Mouse (Mus musculus): Measurements from ENCODE around the gene Tmem199. TPM values are rescaled to one million over a fixed set of nuclear protein-coding genes. Genes with fewer than 3 reads are reported as not detected.

The Tmem199 gene
- polyA plus RNA-seq, 1 experiment: not detected

GRCm38 (mm10) chr11:78513106-78513790 lies 1.3 kb upstream of the Tmem199 start:
- H3K4me3 ChIP-seq (ENCODE audit: insufficient read depth, low read depth, low read length): no peak overlapping the region
- 43% methylated on average over 3 of the region's 3 CpGs for WGBS
- H3K27ac ChIP-seq (ENCODE audit: insufficient read depth, low read depth, low read length): no peak overlapping the region
- no peaks in the 10 kb centered on the region for H3K4me1 ChIP-seq (ENCODE audit: control insufficient read depth, insufficient read depth, low read length)
- TF ChIP-seq CTCF (IDR thresholded peaks at IDR 0.05; ENCODE audit: insufficient read depth, low read depth, low read length): no peak
- no peak for TF ChIP-seq POLR2A (IDR thresholded peaks at IDR 0.05; ENCODE audit: insufficient read depth, low read depth, low read length)

- Histone ChIP-seq H3K4me3 (ENCODE audit: insufficient read depth, low read depth, low read length) (no peak overlapping the region), H3K4me1 (ENCODE audit: control insufficient read depth, insufficient read depth, low read length) (no peaks in the 10 kb centered on the region), H3K27ac (ENCODE audit: insufficient read depth, low read depth, low read length) (no peak overlapping the region)
- WGBS: 80% methylated on average over 5 of the region's 5 CpGs
- no peak for TF ChIP-seq POLR2A (IDR thresholded peaks at IDR 0.05; ENCODE audit: insufficient read depth, low read depth, low read length)
- no peak for TF ChIP-seq CTCF (IDR thresholded peaks at IDR 0.05; ENCODE audit: insufficient read depth, low read depth, low read length)
Measured at GRCm38 (mm10) chr11:78509148-78509547, 2.8 kb downstream of the Tmem199 start.

GRCm38 (mm10) chr11:78505430-78505829 lies 6.5 kb downstream of the Tmem199 start:
- 78% methylated on average over 3 of the region's 3 CpGs for WGBS
- Histone ChIP-seq H3K4me1 (ENCODE audit: control insufficient read depth, insufficient read depth, low read length) (no peaks in the 10 kb centered on the region), H3K4me3 (ENCODE audit: insufficient read depth, low read depth, low read length) (no peak overlapping the region), H3K27ac (ENCODE audit: insufficient read depth, low read depth, low read length) (no peak overlapping the region)
- no peak for TF ChIP-seq CTCF (IDR thresholded peaks at IDR 0.05; ENCODE audit: insufficient read depth, low read depth, low read length)
- TF ChIP-seq POLR2A (IDR thresholded peaks at IDR 0.05; ENCODE audit: insufficient read depth, low read depth, low read length): no peak

- WGBS: 59% methylated on average over 7 of the region's 7 CpGs
- H3K4me3 ChIP-seq (ENCODE audit: insufficient read depth, low read depth, low read length): no peak within 1 kb of the TSS
- no peaks in the 10 kb centered on the region for H3K4me1 ChIP-seq (ENCODE audit: control insufficient read depth, insufficient read depth, low read length)
- H3K27ac ChIP-seq (ENCODE audit: insufficient read depth, low read depth, low read length): no peak within 1 kb of the TSS
- TF ChIP-seq POLR2A (IDR thresholded peaks at IDR 0.05; ENCODE audit: insufficient read depth, low read depth, low read length): no peak
- no peak for TF ChIP-seq CTCF (IDR thresholded peaks at IDR 0.05; ENCODE audit: insufficient read depth, low read depth, low read length)
Measured at GRCm38 (mm10) chr11:78502909-78503650, 8.9 kb downstream of the Tmem199 start, which contains the start of gene Sebox. Sebox (plus strand) TSS chr11:78503447.

GRCm38 (mm10) chr11:78501529-78501928 lies 10.4 kb downstream of the Tmem199 start:
- no peak for TF ChIP-seq CTCF (IDR thresholded peaks at IDR 0.05; ENCODE audit: insufficient read depth, low read depth, low read length)
- TF ChIP-seq POLR2A (IDR thresholded peaks at IDR 0.05; ENCODE audit: insufficient read depth, low read depth, low read length): no peak
- 80% methylated on average over 20 of the region's 20 CpGs for WGBS
- Histone ChIP-seq H3K27ac (ENCODE audit: insufficient read depth, low read depth, low read length) (no peak overlapping the region), H3K4me3 (ENCODE audit: insufficient read depth, low read depth, low read length) (no peak overlapping the region), H3K4me1 (ENCODE audit: control insufficient read depth, insufficient read depth, low read length) (no peaks in the 10 kb centered on the region)

GRCm38 (mm10) chr11:78500623-78501202 lies 11.3 kb downstream of the Tmem199 start:
- 75% methylated on average over 9 of the region's 9 CpGs for WGBS
- no peak for TF ChIP-seq CTCF (IDR thresholded peaks at IDR 0.05; ENCODE audit: insufficient read depth, low read depth, low read length)
- no peak for TF ChIP-seq POLR2A (IDR thresholded peaks at IDR 0.05; ENCODE audit: insufficient read depth, low read depth, low read length)
- H3K4me3 ChIP-seq (ENCODE audit: insufficient read depth, low read depth, low read length): peak overlapping the region; percentile 8; the same call in 1 of the 2 replicates

GRCm38 (mm10) chr11:78499543-78499942 lies 12.4 kb downstream of the Tmem199 start:
- no peak overlapping the region for H3K27ac ChIP-seq (ENCODE audit: insufficient read depth, low read depth, low read length)
- 56% methylated on average over 16 of the region's 16 CpGs for WGBS
- H3K4me3 ChIP-seq (ENCODE audit: insufficient read depth, low read depth, low read length): peak overlapping the region; percentile 24; the same call in 1 of the 2 replicates
- H3K4me1 ChIP-seq (ENCODE audit: control insufficient read depth, insufficient read depth, low read length): peaks cover 3% of the 10 kb centered on the region
- no peak for TF ChIP-seq CTCF (IDR thresholded peaks at IDR 0.05; ENCODE audit: insufficient read depth, low read depth, low read length)
- no peak for TF ChIP-seq POLR2A (IDR thresholded peaks at IDR 0.05; ENCODE audit: insufficient read depth, low read depth, low read length)

More at GRCm38 (mm10) chr11:78500623-78501202, 11.3 kb downstream of the Tmem199 start:
- Histone ChIP-seq H3K27ac (ENCODE audit: insufficient read depth, low read depth, low read length) (no peak overlapping the region), H3K4me1 (ENCODE audit: control insufficient read depth, insufficient read depth, low read length) (peaks cover 2% of the 10 kb centered on the region)

- WGBS: 72% methylated on average over 7 of the region's 7 CpGs
- H3K4me1 ChIP-seq (ENCODE audit: control insufficient read depth, insufficient read depth, low read length): peaks cover 5% of the 10 kb centered on the region
- peak within 1 kb of the TSS; percentile 91 for H3K4me3 ChIP-seq (ENCODE audit: insufficient read depth, low read depth, low read length)
- no peak for TF ChIP-seq POLR2A (IDR thresholded peaks at IDR 0.05; ENCODE audit: insufficient read depth, low read depth, low read length)
- no peak for TF ChIP-seq CTCF (IDR thresholded peaks at IDR 0.05; ENCODE audit: insufficient read depth, low read depth, low read length)
- peak within 1 kb of the TSS; percentile 91 for H3K27ac ChIP-seq (ENCODE audit: insufficient read depth, low read depth, low read length)
Measured at GRCm38 (mm10) chr11:78499004-78499403, 13.0 kb downstream of the Tmem199 start, which contains the start of gene Vtn. Vtn (plus strand) TSS chr11:78499091.
